Mouse (Mus musculus) lung, adult 2 months (tissue): ENCODE measurements around the gene Ltn1. TPM values are rescaled to one million over a fixed set of nuclear protein-coding genes. Genes with fewer than 3 reads are reported as not detected.

ENCODE experiments used
- DNase-seq: peaks from one replicate; pipeline ENCODE4 v3.0.0; 2022
- H3K4me1 ChIP-seq: fragments of 200-500 bp; 2 replicates; pipeline ENCODE4 v1.6.1; 2011; ENCODE audit warnings: low read length; ENCODE audit not compliant: control insufficient read depth, insufficient read depth
- H3K4me3 ChIP-seq: fragments of 200-500 bp; replicated peaks from 2 replicates; pipeline ENCODE3; 2011; ENCODE audit warnings: low read depth, mild to moderate bottlenecking, control low read depth, low read length; ENCODE audit errors: extremely low read depth
- CTCF ChIP-seq: fragments of 200-500 bp; IDR thresholded peaks from 2 replicates; pipeline ENCODE4 v1.5.1; 2011; ENCODE audit warnings: mild to moderate bottlenecking, low read length, control low read depth; ENCODE audit not compliant: insufficient read depth
- POLR2A ChIP-seq: fragments of 200-500 bp; IDR thresholded peaks from 2 replicates; pipeline ENCODE4 v1.6.1; 2011; ENCODE audit warnings: low read depth, mild to moderate bottlenecking, control low read depth, low read length, borderline replicate concordance; ENCODE audit errors: extremely low read depth
- WGBS: fragments of 180-500 bp; shearing (Covaris S2); methylation state at CpG from one replicate; pipeline ENCODE4 v1.1.7; 2018; 5-methylcytosine and 5-hydroxymethylcytosine counted together
- polyA plus RNA-seq: library from polyadenylated mRNA; depleted of rRNA; stranded (reverse); fragments of >200 nt; gene quantifications from 2 replicates; pipeline ENCODE4 v1.2.3, GENCODE M21; 2012; rRNA removed

Gene Ltn1
- polyA plus RNA-seq = 3.8 and 6.3 TPM in 2 replicates

GRCm38 (mm10) chr16:87432033-87432814 is at the start of gene Ltn1:
TSS of gene Ltn1 (minus strand) at chr16:87432612.
- H3K4me3 ChIP-seq = peak within 1 kb of the TSS; percentile 83

GRCm38 (mm10) chr16:87470579-87470978 is 38.2 kb upstream of the Ltn1 start:
- no peaks in the 10 kb centered on the region for H3K4me1 ChIP-seq
- DNase-seq = no peak

More at GRCm38 (mm10) chr16:87432033-87432814, at the start of gene Ltn1:
- WGBS = under 1% methylated on average over 56 of the region's 56 CpGs
- H3K4me1 ChIP-seq = no peaks in the 10 kb centered on the region
- peak; percentile 99 for DNase-seq
- TF ChIP-seq CTCF = no peak
- peak; percentile 55; the same call in 1 of the 2 replicates for TF ChIP-seq POLR2A

DNA sequence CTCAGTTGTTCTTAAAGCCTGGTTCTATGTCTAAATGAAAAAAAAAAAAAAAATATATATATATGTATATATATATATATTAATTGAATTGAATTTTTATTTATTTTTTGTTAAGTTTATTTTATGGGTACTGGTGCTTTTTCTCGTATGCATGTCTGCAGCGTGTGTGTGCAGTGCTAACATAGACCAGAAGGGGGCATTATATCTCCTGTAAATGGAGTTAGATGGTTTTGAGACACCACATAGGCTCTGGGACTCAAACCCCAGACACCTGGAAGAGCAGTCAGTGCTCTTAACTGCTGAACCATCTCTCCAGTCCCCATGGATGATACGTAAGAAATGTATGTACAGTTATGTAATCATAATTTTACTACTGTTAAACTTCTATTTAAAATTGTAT is 26.3 kb upstream of the Ltn1 start:
- 96% methylated on average over 3 of the region's 3 CpGs for whole genome bisulfite sequencing
- peaks cover 11% of the 10 kb centered on the region for H3K4me1 ChIP-seq
- DNase-seq = no peak
- TF ChIP-seq POLR2A (no peak), CTCF (no peak)
- no peak overlapping the region for H3K4me3 ChIP-seq

More at GRCm38 (mm10) chr16:87470579-87470978, 38.2 kb upstream of the Ltn1 start:
- 81% methylated on average over 4 of the region's 4 CpGs for WGBS
- H3K4me3 ChIP-seq = no peak overlapping the region
- TF ChIP-seq POLR2A = no peak
- TF ChIP-seq CTCF = no peak

DNA sequence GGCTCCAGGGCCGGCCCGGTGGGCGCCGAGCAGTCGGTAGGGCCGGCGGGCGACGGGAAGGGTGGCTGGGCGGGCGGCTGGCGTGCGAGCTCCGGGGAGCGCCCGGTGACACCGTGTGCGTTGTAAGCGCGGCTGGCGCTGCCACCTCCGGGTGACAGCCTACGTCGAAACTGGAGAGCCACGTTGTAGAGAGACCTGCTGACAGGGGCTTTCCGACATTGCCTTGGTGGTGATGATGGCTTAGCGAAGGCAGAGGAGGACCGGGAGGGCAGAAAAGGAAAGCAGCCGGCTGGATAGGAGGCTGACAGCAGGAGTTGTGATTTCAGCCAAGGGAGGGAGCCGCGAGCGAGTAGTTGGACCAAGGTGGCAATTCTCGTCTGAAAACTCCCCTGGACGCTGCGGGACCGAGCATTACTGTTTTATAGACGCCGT is 22.8 kb upstream of the Ltn1 start:
- no peak for DNase-seq
- under 1% methylated on average over 38 of the region's 38 CpGs for WGBS
- Histone ChIP-seq H3K4me1 (peaks cover 11% of the 10 kb centered on the region), H3K4me3 (peak overlapping the region; percentile 72)
- TF ChIP-seq POLR2A = no peak
- TF ChIP-seq CTCF = no peak

DNA sequence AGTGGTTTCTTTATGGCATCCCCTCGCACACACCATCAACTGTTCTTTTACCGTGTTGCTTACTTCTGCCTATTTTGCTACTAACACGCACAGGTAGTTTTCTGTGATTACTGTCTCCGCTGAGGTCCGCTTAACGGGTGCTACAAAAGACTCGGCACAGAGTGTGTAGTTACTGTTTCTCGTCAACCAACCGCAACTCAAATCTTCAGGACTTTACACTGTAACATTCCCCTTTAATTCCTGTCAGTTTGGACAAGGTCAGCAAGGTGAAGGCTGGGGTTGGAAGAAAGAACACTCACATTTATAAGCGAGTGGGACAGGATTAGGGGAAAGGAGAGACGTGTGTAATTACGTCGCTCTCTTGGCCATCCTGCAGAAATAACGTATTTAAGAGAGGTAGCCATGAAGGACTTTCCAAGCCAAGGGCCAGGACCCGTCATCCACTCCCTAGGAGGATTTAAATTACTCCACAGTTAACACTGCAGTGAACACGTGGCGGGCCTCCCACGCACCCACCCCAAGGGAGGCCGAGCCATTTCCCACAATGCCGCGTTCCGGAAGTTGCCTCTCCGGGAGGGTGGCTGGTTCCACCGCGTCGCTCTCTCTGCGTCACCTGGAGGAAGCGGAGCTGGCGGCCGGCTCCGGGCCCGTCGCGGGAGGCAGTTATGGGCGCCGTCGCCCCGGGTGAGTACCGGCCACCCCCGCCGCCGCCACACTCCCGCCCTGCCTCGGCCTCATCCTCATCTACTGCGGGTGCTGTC is 22.2 kb upstream of the Ltn1 start, which contains the start of gene Usp16:
Gene Usp16, plus strand, starts transcription at position 285 of the 761 bp plus-strand sequence.
- no peak for TF ChIP-seq CTCF
- TF ChIP-seq POLR2A = peak; percentile 72; the same call in 1 of the 2 replicates
- Histone ChIP-seq H3K4me3 (peak within 1 kb of the TSS; percentile 72), H3K4me1 (peaks cover 11% of the 10 kb centered on the region)
- whole genome bisulfite sequencing = 10% methylated on average over 45 of the region's 45 CpGs
- DNase-seq = peak; percentile 93

DNA sequence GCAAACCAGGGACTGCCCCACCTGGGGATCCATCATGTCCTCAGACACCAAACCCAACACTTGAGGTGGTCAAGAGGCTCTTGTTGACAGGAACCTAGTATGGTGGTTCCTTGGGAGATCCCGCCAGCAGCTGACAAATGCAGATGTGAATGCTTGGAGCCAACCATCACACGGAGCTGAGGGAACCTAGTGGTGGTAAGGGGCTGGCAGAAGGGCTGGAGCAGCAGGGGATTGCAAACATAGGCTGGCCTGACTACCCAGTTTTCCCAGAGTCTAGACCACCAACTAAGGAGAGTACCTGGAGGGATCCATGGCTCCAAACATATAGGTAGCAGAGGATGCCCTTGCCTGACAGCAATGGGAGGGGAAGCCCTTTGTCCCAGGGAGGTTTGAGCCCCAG is 20.8 kb upstream of the Ltn1 start:
- WGBS = 90% methylated on average over 2 of the region's 2 CpGs
- Histone ChIP-seq H3K4me3 (no peak overlapping the region), H3K4me1 (peaks cover 11% of the 10 kb centered on the region)
- TF ChIP-seq POLR2A (no peak), CTCF (no peak)
- DNase-seq = no peak

DNA sequence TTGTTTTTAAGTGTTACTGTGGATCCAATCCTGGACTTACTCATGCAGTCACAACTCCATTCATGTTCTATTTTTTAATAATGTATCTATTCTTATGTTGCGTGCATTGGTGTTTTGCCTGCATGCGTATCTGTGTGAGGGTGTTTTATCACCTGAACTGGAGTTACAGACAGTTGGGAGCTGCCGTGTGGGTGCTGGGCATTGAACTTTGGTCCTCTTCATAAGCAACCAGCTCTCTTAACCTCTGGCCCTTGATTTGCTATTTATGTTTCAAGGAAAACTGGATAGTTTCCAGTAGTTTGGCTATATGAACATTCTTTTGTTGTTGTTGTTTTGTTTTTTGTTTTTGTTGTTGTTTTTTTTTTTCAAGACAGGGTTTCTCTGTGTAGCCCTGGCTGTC is 13.1 kb upstream of the Ltn1 start:
- WGBS = 92% methylated on average over 3 of the region's 3 CpGs
- TF ChIP-seq CTCF = no peak
- TF ChIP-seq POLR2A = no peak
- peaks cover 3% of the 10 kb centered on the region; the same call in 1 of the 2 replicates for H3K4me1 ChIP-seq
- H3K4me3 ChIP-seq = no peak overlapping the region
- DNase-seq = no peak

- no peak for DNase-seq
- Histone ChIP-seq H3K4me3 (no peak overlapping the region), H3K4me1 (peaks cover 3% of the 10 kb centered on the region; the same call in 1 of the 2 replicates)
- TF ChIP-seq POLR2A (no peak), CTCF (no peak)
Observed at GRCm38 (mm10) chr16:87445110-87445509, 12.7 kb upstream of the Ltn1 start.

DNA sequence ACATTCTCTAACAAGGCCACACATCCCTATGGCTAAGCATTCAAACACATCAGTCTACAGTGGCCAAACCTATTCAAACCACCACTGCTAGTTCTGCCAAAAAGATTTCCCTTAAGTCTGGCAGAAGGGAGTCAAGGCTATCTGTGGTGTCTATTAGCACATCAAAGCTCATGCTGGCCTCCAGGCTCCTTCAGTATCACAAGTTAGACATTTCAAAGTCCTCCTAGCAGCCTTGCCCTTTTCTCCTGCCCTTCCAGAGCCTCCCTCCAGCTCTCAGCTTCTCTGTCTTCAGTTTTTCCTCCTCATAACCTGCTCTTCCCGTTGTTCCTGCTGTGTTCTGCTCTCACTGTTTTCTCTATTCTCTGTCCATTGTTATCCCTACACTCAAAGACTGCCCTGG is 11.7 kb upstream of the Ltn1 start:
- Histone ChIP-seq H3K4me1 (peaks cover 5% of the 10 kb centered on the region; the same call in 1 of the 2 replicates), H3K4me3 (no peak overlapping the region)
- no peak for DNase-seq
- TF ChIP-seq POLR2A (no peak), CTCF (no peak)
- WGBS = 33% methylated on average over 1 of the region's 1 CpGs

DNA sequence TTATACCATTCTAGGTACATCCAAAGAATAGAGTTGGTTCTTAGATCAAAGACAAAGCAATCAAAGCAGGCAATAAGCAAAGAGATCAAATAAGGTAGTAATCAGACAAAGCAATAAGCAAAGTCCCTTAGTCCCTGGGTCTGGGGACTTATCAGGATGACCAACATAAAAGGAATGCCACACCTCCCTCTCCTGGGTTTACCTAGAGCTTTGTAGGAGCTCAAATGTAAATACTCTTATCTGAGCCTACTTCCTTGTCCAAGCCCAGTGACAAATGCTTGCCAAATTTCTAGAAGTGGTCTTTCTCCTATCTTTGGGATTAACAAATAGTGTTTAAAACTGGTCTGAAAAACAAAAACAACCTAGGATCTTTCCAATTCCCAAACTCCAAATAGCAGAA is 10.8 kb upstream of the Ltn1 start:
- H3K4me3 ChIP-seq = no peak overlapping the region
- DNase-seq = no peak
- TF ChIP-seq CTCF (no peak), POLR2A (no peak)
- H3K4me1 ChIP-seq = peaks cover 5% of the 10 kb centered on the region; the same call in 1 of the 2 replicates
